Mouse (Mus musculus): ENCODE results near the gene Fndc8. TPM values are rescaled to one million over a fixed set of nuclear protein-coding genes. Genes with fewer than 3 reads are reported as not detected.

Fndc8 gene
- polyA plus RNA-seq, 1 experiment, result 0.13 TPM

- no peaks in the 10 kb centered on the region for H3K36me3 ChIP-seq (ENCODE audit: control insufficient read depth, insufficient read depth, low read length)
- H3K4me1 ChIP-seq (ENCODE audit: control insufficient read depth, insufficient read depth, insufficient read length, low read length), result peaks cover 2% of the 10 kb centered on the region; the same call in 1 of the 2 replicates
- 81% methylated on average over 5 of the region's 5 CpGs for WGBS
- no peak overlapping the region for H3K27ac ChIP-seq (ENCODE audit: insufficient read depth, low read depth, low read length)
- no peak for TF ChIP-seq POLR2A (IDR thresholded peaks at IDR 0.05; ENCODE audit: low read depth, low read length)
- no peak for TF ChIP-seq CTCF (IDR thresholded peaks at IDR 0.05; ENCODE audit: extremely low read depth, insufficient read length, insufficient replicate concordance, low read depth, low read length)
- H3K27me3 ChIP-seq (ENCODE audit: control insufficient read depth, insufficient read depth, low read length), result no peaks in the 10 kb centered on the region
- no peak overlapping the region for H3K4me3 ChIP-seq (ENCODE audit: low read depth, low read length)
Measured at GRCm38 (mm10) chr11:82867956-82868355, 24.0 kb upstream of the Fndc8 start.

GRCm38 (mm10) chr11:82869506-82870172, 22.3 kb upstream of the Fndc8 start:
- TF ChIP-seq POLR2A (IDR thresholded peaks at IDR 0.05; ENCODE audit: low read depth, low read length) (no peak), CTCF (IDR thresholded peaks at IDR 0.05; ENCODE audit: extremely low read depth, insufficient read length, insufficient replicate concordance, low read depth, low read length) (no peak)
- Histone ChIP-seq H3K27ac (ENCODE audit: insufficient read depth, low read depth, low read length) (peak overlapping the region; percentile 59; the same call in 1 of the 2 replicates), H3K36me3 (ENCODE audit: control insufficient read depth, insufficient read depth, low read length) (no peaks in the 10 kb centered on the region), H3K4me1 (ENCODE audit: control insufficient read depth, insufficient read depth, insufficient read length, low read length) (no peaks in the 10 kb centered on the region), H3K4me3 (ENCODE audit: low read depth, low read length) (peak overlapping the region; percentile 89), H3K27me3 (ENCODE audit: control insufficient read depth, insufficient read depth, low read length) (no peaks in the 10 kb centered on the region)
- 41% methylated on average over 9 of the region's 9 CpGs for WGBS

- Histone ChIP-seq H3K36me3 (ENCODE audit: control insufficient read depth, insufficient read depth, low read length) (no peaks in the 10 kb centered on the region), H3K4me1 (ENCODE audit: control insufficient read depth, insufficient read depth, insufficient read length, low read length) (no peaks in the 10 kb centered on the region), H3K27ac (ENCODE audit: insufficient read depth, low read depth, low read length) (peak overlapping the region; percentile 59), H3K4me3 (ENCODE audit: low read depth, low read length) (peak overlapping the region; percentile 89), H3K27me3 (ENCODE audit: control insufficient read depth, insufficient read depth, low read length) (no peaks in the 10 kb centered on the region)
- WGBS, result under 1% methylated on average over 35 of the region's 36 CpGs
- TF ChIP-seq POLR2A (IDR thresholded peaks at IDR 0.05; ENCODE audit: low read depth, low read length) (no peak), CTCF (IDR thresholded peaks at IDR 0.05; ENCODE audit: extremely low read depth, insufficient read length, insufficient replicate concordance, low read depth, low read length) (no peak)
Measured at GRCm38 (mm10) chr11:82870173-82871030, 21.5 kb upstream of the Fndc8 start.

DNA sequence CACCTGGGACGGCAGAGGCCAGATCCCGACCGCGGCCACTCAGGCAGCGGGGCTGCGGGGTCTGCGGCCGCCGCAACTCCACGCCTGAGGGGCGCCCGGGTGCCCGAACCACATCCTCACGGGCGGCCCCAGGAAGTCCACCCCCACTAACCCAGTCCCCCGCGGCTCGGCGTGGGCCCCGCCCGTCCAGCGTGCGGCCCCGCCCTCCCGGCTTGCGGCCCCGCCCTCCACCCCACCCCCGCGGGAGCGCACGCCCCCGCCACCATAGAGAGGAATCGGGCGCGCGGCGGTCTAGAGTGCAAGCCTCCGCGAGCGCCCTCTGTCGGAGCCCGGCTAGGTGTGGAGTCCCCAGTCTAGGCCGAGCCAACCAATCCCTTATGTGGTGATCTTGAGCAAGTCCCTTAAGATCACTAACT, 20.9 kb upstream of the Fndc8 start, which contains the start of gene Rffl:
Gene Rffl (minus strand): TSS at position 180 of the 416 bp plus-strand sequence.
- Histone ChIP-seq H3K4me3 (ENCODE audit: low read depth, low read length) (peak within 1 kb of the TSS; percentile 89), H3K36me3 (ENCODE audit: control insufficient read depth, insufficient read depth, low read length) (no peaks in the 10 kb centered on the region), H3K27ac (ENCODE audit: insufficient read depth, low read depth, low read length) (peak within 1 kb of the TSS; percentile 59), H3K4me1 (ENCODE audit: control insufficient read depth, insufficient read depth, insufficient read length, low read length) (no peaks in the 10 kb centered on the region), H3K27me3 (ENCODE audit: control insufficient read depth, insufficient read depth, low read length) (no peaks in the 10 kb centered on the region)
- TF ChIP-seq POLR2A (IDR thresholded peaks at IDR 0.05; ENCODE audit: low read depth, low read length) (0 out of 2 replicates have a peak, but pooled peaks have one; percentile 40), CTCF (IDR thresholded peaks at IDR 0.05; ENCODE audit: extremely low read depth, insufficient read length, insufficient replicate concordance, low read depth, low read length) (peak; percentile 83)
- WGBS, result under 1% methylated on average over 42 of the region's 43 CpGs

- H3K27me3 ChIP-seq (ENCODE audit: control insufficient read depth, insufficient read depth, low read length), result no peaks in the 10 kb centered on the region
- H3K4me3 ChIP-seq (ENCODE audit: low read depth, low read length), result no peak overlapping the region
- TF ChIP-seq POLR2A (IDR thresholded peaks at IDR 0.05; ENCODE audit: low read depth, low read length), result no peak
- no peak for TF ChIP-seq CTCF (IDR thresholded peaks at IDR 0.05; ENCODE audit: extremely low read depth, insufficient read length, insufficient replicate concordance, low read depth, low read length)
- H3K36me3 ChIP-seq (ENCODE audit: control insufficient read depth, insufficient read depth, low read length), result peaks cover 11% of the 10 kb centered on the region; the same call in 1 of the 2 replicates
- WGBS, result 78% methylated on average over 5 of the region's 5 CpGs
- no peak overlapping the region for H3K27ac ChIP-seq (ENCODE audit: insufficient read depth, low read depth, low read length)
- no peaks in the 10 kb centered on the region for H3K4me1 ChIP-seq (ENCODE audit: control insufficient read depth, insufficient read depth, insufficient read length, low read length)
Measured at GRCm38 (mm10) chr11:82874924-82875323, 17.0 kb upstream of the Fndc8 start.

DNA sequence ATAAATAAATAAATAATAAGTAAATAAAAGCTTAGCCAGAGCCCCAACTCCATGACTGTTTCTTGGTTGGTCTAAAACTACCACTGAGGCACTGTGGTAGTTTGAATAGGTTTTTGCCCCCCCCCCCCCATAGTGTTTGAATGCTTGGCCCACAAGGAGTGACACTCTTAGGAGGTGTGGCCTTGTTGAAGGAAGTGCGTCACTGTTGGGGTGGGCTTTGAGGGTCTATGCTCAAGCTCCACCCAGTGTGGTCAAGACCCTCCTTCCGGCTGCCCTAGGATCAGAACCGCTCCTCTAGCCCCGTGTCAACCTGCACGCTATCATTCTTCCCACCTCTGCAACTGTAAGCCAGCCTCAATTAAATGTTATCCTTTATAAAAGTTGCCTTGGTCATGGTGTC, 16.3 kb upstream of the Fndc8 start:
- H3K27ac ChIP-seq (ENCODE audit: insufficient read depth, low read depth, low read length), result no peak overlapping the region
- no peaks in the 10 kb centered on the region for H3K4me1 ChIP-seq (ENCODE audit: control insufficient read depth, insufficient read depth, insufficient read length, low read length)
- no peaks in the 10 kb centered on the region for H3K27me3 ChIP-seq (ENCODE audit: control insufficient read depth, insufficient read depth, low read length)
- WGBS, result 94% methylated on average over 5 of the region's 5 CpGs
- no peak for TF ChIP-seq POLR2A (IDR thresholded peaks at IDR 0.05; ENCODE audit: low read depth, low read length)
- no peak for TF ChIP-seq CTCF (IDR thresholded peaks at IDR 0.05; ENCODE audit: extremely low read depth, insufficient read length, insufficient replicate concordance, low read depth, low read length)
- peaks cover 11% of the 10 kb centered on the region; the same call in 1 of the 2 replicates for H3K36me3 ChIP-seq (ENCODE audit: control insufficient read depth, insufficient read depth, low read length)
- no peak overlapping the region for H3K4me3 ChIP-seq (ENCODE audit: low read depth, low read length)
